Mouse (Mus musculus): ENCODE measurements around the gene Sec14l1.
"Not testable (repeated sequence)": the region's sequence is repeated elsewhere in the genome, so short reads cannot be mapped to it uniquely, and the experiment has no call there.

Sec14l1 gene

DNA sequence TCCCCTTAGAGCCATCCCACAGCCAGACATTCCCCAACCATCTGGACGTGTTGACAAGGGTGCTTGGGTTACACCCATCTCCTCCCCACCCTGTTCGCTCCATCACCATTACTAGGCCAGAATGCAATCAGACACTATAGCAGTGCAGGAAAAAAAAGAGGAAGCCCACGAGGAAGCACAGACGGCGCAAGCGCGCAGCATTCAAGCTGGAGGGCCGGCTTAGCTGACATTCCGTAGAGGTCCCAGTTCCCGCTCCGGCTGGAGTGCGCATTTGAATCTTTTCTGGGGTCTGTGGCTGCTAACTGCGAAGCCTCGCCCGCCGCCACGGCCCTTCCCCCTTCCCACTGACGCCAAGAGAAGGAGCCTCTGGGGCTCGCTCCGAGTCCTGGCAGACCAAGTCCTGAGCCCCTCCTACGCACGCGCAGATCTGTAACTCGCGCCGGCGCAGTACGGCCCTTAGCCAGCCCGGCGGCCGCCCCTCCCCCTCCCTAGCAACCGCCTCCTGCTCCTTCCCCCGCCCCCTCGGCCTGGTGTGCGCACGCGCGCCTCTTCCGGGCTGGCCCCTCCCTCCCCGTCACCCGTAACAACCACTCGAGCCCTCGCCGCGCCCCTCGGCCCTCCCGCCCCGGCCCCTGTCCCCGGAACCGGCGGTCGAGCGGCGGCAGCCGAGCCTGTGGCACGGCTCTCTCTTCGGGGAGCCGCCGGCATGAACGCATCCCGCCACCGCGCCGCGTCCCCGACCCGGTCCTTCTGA, at the start of gene Sec14l1:
Gene Sec14l1, plus strand, starts transcription at position 577 of the 754 bp plus-strand sequence.
- DNase-seq (ENCODE audit: low read depth) = peak; percentile 86

DNA sequence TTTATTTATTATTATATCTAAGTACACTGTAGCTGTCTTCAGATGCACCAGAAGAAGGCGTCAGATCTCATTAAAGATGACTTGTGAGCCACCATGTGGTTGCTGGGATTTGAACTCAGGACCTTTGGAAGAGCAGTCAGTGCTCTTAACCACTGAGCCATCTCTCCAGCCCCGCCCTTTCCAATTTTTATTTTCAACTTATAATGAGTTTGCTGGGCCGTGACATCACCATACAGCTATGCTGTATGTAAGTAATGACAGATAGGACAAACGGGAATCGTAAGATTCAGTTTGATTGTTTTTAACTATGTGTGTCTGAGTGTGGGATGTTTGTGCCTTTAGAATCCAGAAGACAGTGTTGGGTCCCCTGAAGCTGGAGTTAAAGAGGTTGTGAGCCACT, 49.4 kb upstream of the Sec14l1 start:
- DNase-seq (ENCODE audit: low read depth) = not testable (repeated sequence)

DNA sequence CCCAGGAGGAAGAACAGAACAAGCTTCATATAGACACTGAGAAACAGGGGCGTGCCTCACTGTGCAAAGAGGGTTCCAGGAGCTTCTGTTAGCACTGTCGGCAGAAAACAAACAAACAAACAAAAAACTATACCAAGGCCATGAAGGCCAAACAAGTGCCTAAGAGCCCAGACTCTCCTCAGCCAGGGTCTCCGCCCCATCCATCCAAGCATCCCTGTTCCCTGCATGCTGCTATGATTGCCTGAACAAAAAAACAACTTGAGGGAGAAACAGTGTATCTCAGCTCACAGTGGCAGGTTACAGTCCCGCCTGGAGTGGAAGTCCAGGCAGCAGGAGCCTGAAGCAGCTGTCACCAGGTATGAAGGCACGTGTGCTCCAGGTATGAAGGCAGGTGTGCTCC, 48.2 kb upstream of the Sec14l1 start:
- DNase-seq (ENCODE audit: low read depth) = no peak

DNA sequence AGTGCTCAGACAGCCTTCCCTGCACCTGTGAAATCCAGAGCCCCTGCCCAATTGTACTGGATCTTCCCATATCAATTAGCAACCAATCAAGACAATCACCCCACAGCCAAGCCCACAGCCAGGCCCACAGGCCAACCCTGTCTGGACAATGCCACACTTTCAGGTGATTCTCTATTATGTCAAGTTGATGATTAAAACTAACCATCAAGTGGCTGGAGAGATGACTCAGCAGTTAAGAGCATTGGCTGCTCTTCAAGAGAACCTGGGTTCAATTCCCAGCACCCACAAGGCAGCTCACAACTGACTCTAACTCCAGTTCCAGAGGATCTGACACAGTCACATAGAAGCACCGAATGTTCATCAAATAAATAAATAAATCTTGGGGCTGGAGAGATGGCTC, 46.6 kb upstream of the Sec14l1 start:
- DNase-seq (ENCODE audit: low read depth) = no peak

DNA sequence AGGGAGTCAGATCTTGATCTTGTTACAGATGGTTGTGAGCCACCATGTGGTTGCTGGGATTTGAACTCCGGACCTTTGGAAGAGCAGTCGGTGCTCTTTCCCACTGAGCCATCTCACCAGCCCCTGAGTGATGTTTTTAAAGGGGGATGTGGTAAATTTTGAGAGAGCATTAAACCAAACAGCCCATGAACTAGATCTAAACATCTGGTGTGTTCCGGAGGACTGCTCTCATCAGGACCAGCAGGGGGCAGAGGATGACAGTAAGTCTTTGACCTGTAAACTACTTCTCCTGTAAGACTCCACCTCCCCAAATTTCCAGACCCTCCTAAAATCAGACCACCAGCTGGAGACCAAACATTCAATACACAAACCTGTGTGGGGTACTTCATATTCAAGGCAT, 45.9 kb upstream of the Sec14l1 start:
- DNase-seq (ENCODE audit: low read depth) = no peak

DNA sequence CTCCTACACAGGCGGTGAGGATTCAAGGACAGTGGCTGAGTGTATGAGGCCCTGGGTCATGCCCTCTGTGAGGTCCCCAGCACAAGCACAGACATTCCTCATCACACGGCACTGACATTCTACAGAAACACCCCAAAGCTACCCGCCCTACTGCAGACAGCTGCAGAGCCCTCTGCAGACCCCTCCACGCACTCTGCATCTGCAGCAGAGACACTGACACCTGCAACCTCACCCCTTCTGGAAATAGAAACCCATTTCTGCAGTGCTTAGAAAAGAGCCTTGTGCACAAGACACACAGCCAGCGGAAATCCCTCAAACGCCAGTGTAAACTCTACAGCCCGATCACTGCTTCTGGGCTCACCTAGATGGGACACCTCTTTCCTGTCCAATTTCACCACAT, 44.3 kb upstream of the Sec14l1 start:
- no peak for DNase-seq (ENCODE audit: low read depth)

DNA sequence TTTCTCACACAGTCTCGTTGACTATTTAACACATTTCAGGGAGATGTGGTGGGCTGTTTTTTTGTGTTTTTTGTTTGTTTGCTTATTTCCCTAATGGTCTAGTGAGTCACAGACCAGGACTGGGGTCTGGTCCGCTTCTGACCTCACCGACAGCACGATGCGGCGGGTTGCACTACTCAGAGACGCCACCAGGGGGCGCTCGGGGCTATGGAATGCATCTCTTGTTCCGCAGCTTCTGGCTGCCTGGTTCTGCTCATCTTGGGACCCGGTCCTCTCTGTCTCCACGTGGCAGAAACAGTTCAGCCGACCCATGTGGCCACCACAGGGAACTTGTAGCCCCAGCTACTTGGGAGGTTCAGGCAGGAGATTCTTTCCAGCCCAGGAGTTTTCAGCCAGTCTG, 42.8 kb upstream of the Sec14l1 start:
- DNase-seq (ENCODE audit: low read depth) = peak; percentile 58

DNA sequence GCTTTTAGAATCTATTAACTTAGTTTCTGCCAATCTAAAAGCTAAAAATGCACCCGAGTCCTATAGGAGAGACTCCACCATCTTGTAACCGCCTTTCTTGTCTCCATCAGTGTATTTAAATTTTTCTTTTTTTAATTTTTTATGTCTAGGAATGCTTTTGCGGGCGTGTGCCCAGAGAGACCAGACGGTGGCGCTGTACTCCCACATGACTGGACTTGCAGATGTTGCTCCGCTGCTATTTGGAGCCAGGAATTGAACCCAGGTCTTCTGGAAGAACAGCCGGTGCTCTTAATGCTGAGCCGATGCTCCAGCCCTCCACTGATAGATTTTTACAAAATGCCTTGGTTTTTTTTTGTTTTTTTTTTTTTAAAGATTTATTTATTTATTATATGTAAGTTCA, 41.5 kb upstream of the Sec14l1 start:
- DNase-seq (ENCODE audit: low read depth) = no peak

DNA sequence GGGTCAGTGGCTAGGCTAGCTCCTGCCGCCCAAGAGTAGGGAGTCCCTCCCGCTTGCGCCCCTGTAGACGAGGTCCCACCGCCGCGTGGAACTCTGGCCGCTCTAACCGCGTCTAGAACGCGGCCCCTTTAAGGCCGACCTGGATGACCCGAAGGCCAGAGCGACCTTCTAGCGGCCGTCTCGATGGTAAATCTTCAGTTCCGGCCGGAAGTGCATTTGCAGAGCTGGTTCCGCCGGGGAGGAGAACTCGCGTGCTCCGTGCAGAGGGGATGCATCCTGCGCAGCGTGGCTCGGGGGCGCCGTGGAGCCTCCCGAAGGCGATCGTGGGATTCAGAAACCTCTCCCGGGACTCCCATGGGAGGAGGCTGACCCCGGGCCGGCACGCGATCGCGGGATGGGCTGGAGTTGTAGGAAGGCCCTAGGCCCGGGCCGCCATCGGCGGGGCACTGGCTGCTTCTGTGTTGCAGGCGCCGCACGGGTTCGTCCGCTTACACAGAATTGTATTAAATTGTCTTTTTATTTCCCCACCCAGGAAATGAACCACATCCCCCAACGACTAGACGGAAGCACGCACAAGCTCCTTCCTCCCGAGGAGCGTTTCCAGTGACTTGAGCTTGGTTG, 38.3 kb upstream of the Sec14l1 start:
- DNase-seq (ENCODE audit: low read depth) = peak; percentile 86

DNA sequence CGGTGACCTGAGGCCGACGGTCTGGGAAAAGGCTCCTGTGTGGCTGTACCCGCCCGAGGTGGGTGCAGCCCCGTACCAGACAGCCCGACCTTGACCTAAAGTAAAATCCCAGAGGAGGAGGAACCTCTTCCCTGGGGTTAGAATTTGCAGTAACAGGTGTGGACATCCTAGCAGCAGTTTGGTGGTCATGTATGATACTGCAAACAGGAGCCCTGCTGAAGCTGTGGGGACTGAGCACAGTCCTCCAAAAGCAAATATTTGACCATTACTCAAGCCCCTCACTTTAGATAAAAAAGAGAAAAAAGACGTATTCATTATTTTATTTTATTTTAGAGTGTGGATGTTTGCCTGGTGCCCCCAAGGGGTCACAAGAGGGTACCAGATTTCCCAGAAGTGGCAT, 37.7 kb upstream of the Sec14l1 start:
- DNase-seq (ENCODE audit: low read depth) = no peak

DNA sequence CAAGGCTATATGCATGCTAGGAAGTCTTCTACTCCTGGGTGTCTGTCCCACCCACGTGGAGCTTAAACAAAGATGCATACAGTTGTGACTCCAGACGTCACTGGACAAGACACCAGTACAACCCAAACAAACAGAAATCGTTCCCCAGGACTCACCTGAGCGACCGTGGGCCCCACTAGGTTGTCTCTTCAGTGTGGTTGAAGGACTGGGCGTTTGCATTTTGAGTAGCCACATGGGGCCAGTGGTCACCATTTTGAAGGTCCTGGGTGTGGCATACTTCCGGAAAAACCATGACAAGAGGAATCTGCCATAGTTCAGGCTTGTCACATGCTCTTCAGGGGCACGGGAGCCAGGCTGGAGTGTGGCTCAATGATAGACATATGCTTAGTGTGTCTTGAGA, 37.1 kb upstream of the Sec14l1 start:
- no peak for DNase-seq (ENCODE audit: low read depth)

DNA sequence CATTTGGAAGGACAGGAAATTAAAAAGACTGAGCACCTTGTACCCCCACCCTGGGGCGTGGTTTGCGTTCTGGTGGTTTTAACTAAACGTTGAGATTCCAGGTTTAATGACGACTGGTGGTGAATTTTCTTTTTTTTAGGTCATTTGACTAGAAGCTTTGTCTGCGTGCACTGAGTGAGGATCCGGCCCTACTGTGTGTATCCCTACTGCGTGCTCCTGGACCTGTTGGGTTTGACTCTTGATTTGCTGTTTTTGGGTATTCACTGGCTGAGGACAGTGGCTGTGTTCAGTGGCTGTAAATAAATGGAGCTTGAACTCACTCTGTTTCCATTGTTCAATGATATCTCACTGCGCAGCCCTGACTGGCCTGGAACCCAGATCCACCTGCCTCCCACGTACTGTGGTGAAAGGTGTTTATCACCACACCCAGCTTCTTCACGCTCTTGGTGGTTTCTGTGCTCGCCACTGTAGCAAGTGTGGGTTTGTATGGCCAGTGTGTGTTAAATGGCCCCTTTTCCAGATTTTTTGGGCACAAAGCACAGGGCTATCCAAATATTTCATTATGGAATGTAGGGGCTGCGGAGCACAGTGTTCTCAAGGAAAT, 36.2 kb upstream of the Sec14l1 start:
- no peak for DNase-seq (ENCODE audit: low read depth)

DNA sequence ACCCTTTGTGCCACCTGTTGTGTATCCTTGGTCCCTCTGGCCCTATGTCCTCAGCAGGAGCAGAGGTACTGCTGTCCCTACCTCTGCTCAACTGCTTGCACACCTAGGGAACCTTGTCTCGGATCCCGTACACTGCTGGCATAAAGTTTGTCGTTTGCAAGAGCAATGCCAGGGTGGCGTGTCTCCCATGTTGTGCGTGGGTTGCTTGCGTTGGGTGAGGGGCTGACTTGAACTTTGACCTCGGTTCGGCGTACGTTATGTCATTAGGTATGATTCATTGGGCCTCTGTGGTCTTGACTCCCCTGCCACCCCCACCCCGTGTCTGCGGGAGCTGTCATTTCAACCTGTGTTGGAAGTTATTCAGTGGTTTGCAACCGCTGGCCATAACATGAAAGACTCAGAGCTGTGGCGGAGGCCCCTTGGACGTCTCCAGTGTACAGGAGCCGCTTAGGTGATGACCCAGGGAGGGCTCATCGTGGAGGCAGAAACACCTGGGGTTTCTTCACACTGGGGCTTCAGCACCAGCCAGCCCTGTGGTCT, 35.2 kb upstream of the Sec14l1 start:
- no peak for DNase-seq (ENCODE audit: low read depth)

DNA sequence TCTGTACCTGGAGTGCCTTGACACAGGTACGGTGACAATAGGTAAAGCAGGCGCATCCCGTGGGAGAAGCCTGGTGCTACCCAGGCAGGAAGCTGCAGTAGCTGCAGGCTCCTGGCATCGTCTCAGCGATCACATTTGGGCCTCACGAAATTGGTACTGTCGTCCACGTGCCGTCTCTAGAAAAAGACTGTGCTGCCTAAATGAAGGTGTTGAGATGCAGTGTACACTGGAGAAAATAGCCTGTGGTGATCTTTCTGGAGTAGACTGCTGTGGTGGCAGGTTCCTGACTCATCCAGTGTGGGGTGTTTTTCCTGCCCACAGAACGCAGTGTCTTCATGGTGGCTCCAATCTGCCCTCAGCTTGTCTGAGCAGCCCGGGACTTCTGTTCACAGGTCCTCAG, 34.8 kb upstream of the Sec14l1 start:
- DNase-seq (ENCODE audit: low read depth) = no peak

DNA sequence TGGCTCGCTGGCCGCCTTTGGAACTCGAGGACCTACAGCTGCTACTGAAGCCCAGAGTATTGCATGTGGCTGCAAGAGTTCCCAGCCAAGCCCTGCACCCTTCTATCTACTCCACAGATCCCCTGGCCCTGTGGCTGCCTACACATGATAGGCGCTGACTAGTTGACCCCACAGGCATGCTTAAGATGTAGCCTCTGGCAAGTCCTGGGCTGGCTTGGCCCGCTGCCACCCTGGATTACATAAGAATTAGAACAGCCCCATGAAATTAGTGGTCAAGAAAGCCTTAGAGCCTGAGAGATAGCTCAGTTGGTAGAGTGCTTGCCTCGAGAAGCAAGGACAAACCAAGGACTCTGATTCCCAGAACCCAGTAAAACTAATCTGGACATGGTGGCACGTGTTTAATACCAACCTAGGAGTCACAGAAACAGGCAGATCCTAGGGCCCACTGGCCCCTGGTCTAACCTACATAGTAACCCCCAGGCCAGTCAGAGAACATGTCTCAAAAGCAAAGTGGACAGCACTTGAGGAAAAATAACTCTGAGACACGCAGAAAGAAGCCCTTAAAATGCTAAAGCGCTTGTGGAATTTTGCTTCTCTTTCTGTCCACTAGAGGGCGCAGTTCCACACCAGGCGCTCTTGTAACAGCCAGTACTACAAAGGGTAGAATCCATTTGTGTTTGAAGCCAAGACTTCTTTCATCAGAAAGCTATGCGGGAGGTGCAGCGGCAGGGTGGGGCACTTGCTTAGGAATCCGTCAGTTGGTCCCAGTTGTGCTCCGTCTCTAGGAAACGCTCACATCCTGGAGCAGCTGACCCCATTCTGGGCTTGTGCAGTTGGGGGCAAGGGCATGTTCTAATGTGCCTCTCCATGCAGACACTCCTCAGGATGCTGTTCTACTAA, 33.6 kb upstream of the Sec14l1 start:
- DNase-seq (ENCODE audit: low read depth) = peak; percentile 82

DNA sequence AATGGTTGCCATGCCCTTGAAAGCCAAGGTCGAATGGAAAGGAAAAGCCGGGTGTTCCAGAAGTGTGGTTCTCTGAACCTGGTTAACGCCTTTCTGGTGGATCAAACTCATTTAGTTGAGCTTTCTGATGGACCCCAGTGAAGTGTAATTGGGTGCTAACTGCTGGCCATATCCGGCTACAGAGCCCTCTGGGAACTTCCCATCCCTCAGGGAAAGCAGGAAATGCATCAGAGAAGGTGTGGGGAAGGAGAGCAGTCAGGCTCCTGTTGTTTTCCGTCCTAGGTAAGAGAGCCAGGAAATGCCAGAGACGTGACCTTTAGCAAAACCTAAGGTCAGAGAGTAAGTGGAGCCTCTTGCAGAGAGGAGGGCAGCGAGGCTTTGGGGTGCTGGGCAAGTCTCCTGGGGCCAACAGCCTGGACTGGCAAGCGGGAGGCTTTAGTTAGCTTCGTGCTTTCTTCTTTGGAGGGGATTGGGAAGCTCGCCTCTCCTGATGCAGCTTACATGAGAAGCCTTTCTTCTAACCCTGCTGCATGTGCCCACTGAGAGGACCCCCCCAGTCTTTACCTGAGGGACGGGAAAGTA, 32.5 kb upstream of the Sec14l1 start:
- no peak for DNase-seq (ENCODE audit: low read depth)

DNA sequence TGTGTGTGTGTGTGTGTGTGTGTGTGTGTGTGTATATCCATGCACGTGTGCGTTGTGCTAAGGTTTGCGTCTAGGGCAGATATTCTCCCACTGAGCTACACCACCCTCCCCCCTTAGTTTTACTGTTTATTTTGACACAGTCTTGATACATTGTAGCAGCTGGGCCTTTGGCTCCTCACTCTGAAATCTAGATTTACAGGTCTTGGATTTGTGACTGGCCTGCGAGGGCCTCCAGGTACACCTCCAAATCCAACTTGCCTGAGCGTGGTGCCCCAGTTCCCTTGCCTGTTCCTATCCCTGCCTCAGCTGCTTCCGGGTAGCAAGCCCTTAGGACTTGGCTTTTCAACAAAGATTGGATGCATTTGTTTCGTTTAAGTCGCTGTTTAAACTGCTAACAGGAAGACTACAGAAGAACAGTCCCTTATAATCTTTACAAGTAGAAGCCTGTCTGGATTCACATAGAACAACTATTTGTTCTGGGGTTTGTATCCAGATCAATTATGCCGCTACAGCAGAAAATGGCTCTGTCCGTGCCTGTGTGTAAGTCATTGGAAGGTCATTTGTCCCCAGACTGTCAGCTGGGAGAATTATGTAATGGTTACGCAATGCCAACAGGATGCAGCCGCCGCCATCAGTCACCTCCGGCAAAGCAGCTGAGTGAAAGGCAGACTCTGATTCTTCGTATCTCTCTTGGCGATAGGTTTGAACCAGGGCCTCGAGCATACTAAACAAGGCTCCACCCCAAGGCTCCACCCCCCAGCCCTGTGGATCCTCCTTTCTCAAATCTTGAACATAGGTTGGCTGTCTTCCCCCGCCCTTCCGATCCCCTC, 31.7 kb upstream of the Sec14l1 start:
- DNase-seq (ENCODE audit: low read depth) = no peak

DNA sequence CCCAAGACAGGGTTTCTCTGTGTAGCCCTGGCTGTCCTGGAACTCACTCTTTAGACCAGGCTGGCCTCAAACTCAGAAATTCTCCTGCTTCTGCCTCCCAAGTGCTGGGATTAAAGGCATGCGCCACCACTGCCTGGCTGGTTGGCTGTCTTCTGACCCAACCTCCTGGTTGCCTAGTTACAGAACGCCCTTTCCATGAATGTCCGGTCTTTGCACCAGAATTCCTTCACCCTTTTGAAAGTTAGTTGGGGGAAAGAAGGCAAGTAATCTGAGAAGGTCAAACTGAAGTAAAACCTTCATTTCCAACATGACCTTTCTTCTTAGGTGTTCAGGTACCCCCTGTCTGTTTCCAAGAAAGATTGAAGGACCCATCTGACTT, 31.1 kb upstream of the Sec14l1 start:
- not testable (repeated sequence) for DNase-seq (ENCODE audit: low read depth)

DNA sequence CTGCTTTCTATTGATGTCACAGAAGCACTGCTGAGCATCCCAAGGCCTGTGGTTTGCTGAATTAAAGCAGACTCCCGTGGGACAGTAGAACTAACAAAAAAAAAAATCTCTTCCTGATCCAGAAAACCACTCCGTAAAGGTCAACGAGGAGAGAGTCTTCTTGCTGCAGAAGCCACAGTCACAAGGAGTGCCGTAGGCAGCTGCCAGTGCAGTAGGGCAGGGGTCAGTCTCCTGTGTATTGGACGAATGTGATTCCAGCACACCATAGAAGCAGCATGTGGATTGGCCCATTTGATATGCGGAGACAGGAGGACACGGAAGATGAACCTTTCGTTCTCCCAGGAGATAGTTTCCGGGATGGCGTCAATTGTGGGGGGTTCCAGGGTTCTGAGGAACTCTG, 28.8 kb upstream of the Sec14l1 start:
- no peak for DNase-seq (ENCODE audit: low read depth)

DNA sequence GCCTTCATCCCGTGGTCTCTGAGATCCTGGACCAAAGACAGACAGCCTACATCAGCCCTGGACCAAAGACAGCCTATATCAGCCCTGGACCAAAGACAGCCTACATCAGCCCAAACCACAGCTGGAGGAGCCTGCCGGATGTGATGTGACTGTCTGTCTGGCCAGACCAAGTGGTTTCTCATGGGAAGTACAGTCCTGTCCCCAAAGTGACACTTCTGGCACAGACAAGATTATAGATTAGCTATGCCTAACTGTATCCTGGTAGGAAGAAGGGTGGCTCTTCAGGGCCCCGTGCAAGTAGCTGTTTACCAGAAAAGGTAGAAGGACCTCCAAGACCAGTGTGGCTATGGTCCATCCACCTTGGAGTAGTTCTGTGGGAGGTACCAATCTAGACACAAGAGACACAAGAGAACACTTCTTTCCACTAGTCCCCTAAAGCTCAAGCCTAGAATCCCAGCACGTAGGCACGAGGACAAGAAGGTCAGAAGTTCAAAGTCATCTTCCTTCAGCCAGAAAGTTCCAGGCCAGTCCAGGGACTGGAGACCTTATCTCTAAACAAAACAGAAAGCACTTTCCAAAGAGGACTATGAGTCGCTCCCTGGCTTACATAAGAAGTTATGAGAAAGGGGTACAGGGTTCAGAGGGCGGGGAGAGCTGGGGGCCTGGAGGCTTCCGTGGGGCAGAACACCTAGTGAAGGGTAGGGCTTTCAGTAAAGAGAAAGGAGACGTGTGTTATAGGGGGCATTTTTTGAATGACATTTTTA, 27.8 kb upstream of the Sec14l1 start:
- no peak for DNase-seq (ENCODE audit: low read depth)

All from c-Kit-positive CD71-positive TER-119-negative erythroid progenitor cells, embryonic 14.5 days (primary cell).